Mouse (Mus musculus) liver, adult 2 months (tissue): Measurements from ENCODE around the gene Fah.

ENCODE experiments used
- CTCF ChIP-seq: fragments of 200-500 bp; IDR thresholded peaks from 2 replicates; pipeline ENCODE4 v1.5.1; 2011; ENCODE audit warnings: low read depth, low read length, control low read depth
- POLR2A ChIP-seq: fragments of 200-500 bp; IDR thresholded peaks from 2 replicates; pipeline ENCODE4 v1.6.1; 2011; ENCODE audit warnings: low read length, control low read depth; ENCODE audit not compliant: insufficient read depth; ENCODE audit errors: extremely low read depth

DNA sequence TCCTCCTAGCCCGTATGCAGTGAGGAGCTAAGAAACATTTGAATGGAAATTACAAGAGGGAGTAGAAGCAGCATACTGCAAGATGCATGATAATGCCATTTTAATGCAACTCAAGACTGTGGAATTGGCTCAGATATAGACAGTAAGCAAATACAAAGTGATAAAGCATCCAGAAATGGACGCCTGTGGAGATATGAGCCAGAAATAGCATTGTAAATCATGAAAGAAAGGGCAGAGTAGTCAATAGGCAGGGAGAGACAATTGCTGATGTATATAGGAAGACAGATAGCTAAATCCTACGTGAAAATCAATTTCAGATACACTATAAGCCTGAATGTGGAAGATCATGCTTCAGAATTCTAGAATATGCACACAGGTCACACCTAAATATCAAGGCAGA lies 51.2 kb downstream of the Fah start:
- TF ChIP-seq CTCF (no peak), POLR2A (no peak)
